Mouse (Mus musculus): ENCODE measurements around the gene Plcb2.

DNA sequence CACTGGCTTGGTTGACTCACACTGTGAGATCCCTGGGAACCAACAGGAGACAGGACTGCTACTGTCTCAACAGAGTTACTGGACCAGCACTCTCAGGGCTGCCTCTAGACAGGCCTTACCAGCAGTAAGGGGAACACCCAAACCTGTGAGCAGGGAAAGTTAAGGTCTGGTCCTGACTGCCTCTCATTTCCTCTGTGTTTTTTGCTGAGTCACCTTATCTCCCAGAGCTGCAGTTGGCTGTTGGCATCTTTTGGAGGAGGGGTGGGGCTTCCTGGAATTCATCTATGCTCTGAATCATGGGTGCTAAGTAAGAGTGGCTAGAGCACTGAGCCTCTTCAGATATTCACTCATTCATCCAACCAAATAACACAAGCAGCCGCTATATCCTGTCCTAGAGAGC lies 69.2 kb downstream of the Plcb2 start:
- TF ChIP-seq CTCF (IDR thresholded peaks at IDR 0.05; ENCODE audit: low read depth), result no peak
- no peak for TF ChIP-seq EP300 (IDR thresholded peaks at IDR 0.05; ENCODE audit: low read depth)

Data from heart, postnatal 0 days (tissue).